Mouse (Mus musculus) liver, postnatal 0 days (tissue): Measurements from ENCODE around the gene Tsx. TPM values are rescaled to one million over a fixed set of nuclear protein-coding genes. Genes with fewer than 3 reads are reported as not detected.
"Not testable (repeated sequence)": the region's sequence is repeated elsewhere in the genome, so short reads cannot be mapped to it uniquely, and the experiment has no call there.

Experiments used
- ATAC-seq: fragments of 200-750 bp; cut with Nextera tagmentation; 2 replicates; pipeline ENCODE4 v1.8.0; 2017; ENCODE audit warnings: mild to moderate bottlenecking, moderate library complexity
- DNase-seq: peaks from one replicate; pipeline ENCODE4 v3.0.0-alpha.2; 2016
- H3K27ac ChIP-seq: fragments of 300-500 bp; sonication (generic); 2 replicates; pipeline ENCODE4 v1.5.1; 2014; ENCODE audit warnings: antibody characterized with exemption, moderate library complexity, mild to moderate bottlenecking, low read depth
- H3K27me3 ChIP-seq: fragments of 300-500 bp; sonication (generic); 2 replicates; pipeline ENCODE4 v1.6.1; 2014; ENCODE audit warnings: low read length, control low read depth, mixed read lengths; ENCODE audit not compliant: insufficient read depth
- H3K36me3 ChIP-seq: fragments of 300-500 bp; sonication (generic); replicated peaks from 2 replicates; pipeline ENCODE4 v1.6.1; 2014; ENCODE audit warnings: mild to moderate bottlenecking, control low read depth, low read length, moderate library complexity, mixed read lengths; ENCODE audit not compliant: insufficient read depth
- H3K4me1 ChIP-seq: fragments of 300-500 bp; sonication (generic); 2 replicates; pipeline ENCODE4 v1.6.1; 2014; ENCODE audit warnings: antibody characterized with exemption, mild to moderate bottlenecking, control low read depth; ENCODE audit not compliant: insufficient read depth
- H3K4me2 ChIP-seq: fragments of 300-500 bp; sonication (generic); 2 replicates; pipeline ENCODE4 v1.6.1; 2014; ENCODE audit warnings: low read depth, mild to moderate bottlenecking, low read length, moderate library complexity, mixed read lengths
- H3K4me3 ChIP-seq: fragments of 300-500 bp; sonication (generic); 2 replicates; pipeline ENCODE4 v1.5.1; 2014; ENCODE audit warnings: low read depth, low read length
- H3K9ac ChIP-seq: fragments of 300-500 bp; sonication (generic); replicated peaks from 2 replicates; pipeline ENCODE4 v1.6.1; 2014; ENCODE audit warnings: mild to moderate bottlenecking, moderate library complexity
- H3K9me3 ChIP-seq: fragments of 300-500 bp; sonication (generic); 2 replicates; pipeline ENCODE4 v1.6.1; 2016; ENCODE audit warnings: mild to moderate bottlenecking, control low read depth, low read length, mixed read lengths
- CTCF ChIP-seq: sonication (generic); IDR thresholded peaks from 2 replicates; pipeline ENCODE4 v1.5.1; 2016; ENCODE audit warnings: antibody characterized with exemption, low read depth
- EP300 ChIP-seq: IDR thresholded peaks from 2 replicates; pipeline ENCODE4 v1.6.1; 2016; ENCODE audit warnings: antibody characterized with exemption, low read depth, mild to moderate bottlenecking
- WGBS: fragments of 180-500 bp; shearing (Covaris S2); extraction: QIAGEN DNeasy Blood & Tissue Kit; methylation state at CpG from one replicate; pipeline ENCODE4 v1.1.7; 2014; ENCODE audit not compliant: insufficient replicate concordance; 5-methylcytosine and 5-hydroxymethylcytosine counted together
- polyA plus RNA-seq: library from polyadenylated mRNA; unstranded; fragments of >200 nt; fragmentation: Nextera tagmentation; extraction: Ambion mirVana; gene quantifications from 2 replicates; pipeline ENCODE4 v1.2.1, GENCODE M21; 2015

Tsx gene
- polyA plus RNA-seq, 1 experiment from 2014 or later: not detected

GRCm38 (mm10) chrX:103440803-103441202 is 26.5 kb downstream of the Tsx start:
- no peak overlapping the region for H3K4me2 ChIP-seq
- H3K27me3 ChIP-seq: peaks cover 12% of the 10 kb centered on the region; the same call in 1 of the 2 replicates
- no peaks in the 10 kb centered on the region for H3K4me1 ChIP-seq
- no peaks in the 10 kb centered on the region for H3K9me3 ChIP-seq
- DNase-seq (no peak), ATAC-seq (no peak)
- H3K27ac ChIP-seq: no peak overlapping the region
- H3K36me3 ChIP-seq: no peaks in the 10 kb centered on the region
- WGBS: 7% methylated on average over 1 of the region's 1 CpGs
- H3K4me3 ChIP-seq: no peak overlapping the region
- no peak for TF ChIP-seq EP300
- peak; percentile 74 for TF ChIP-seq CTCF
- no peak overlapping the region for H3K9ac ChIP-seq

DNA sequence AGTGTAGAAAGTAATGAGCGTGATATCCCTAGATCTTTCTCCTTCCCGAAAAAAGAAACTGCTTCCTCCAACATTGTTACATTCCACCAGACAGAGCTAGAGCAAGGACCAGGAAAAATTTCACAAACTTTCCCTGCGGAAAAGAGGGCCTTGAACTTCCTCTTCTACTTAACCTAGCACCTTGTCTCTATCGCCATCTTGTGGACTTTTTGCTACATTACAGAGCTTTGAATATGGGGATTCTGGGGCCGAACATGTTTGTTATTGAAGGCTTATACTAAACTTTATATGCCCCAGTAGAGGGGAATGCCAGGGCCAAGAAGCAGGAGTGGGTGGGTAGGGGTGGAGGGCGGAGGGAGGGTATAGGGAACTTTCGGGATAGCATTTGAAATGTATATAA is 29.5 kb downstream of the Tsx start:
- TF ChIP-seq CTCF: peak; percentile 73
- TF ChIP-seq EP300: no peak
- WGBS: 29% methylated on average over 7 of the region's 7 CpGs
- Histone ChIP-seq H3K9ac (no peak overlapping the region), H3K27ac (no peak overlapping the region), H3K4me1 (peaks cover 3% of the 10 kb centered on the region; the same call in 1 of the 2 replicates), H3K27me3 (peaks cover 20% of the 10 kb centered on the region), H3K4me2 (no peak overlapping the region), H3K36me3 (no peaks in the 10 kb centered on the region), H3K9me3 (no peaks in the 10 kb centered on the region), H3K4me3 (no peak overlapping the region)
- DNase-seq: no peak
- no peak for ATAC-seq

GRCm38 (mm10) chrX:103447539-103448169 is 33.4 kb downstream of the Tsx start:
- H3K36me3 ChIP-seq: no peaks in the 10 kb centered on the region
- peaks cover 22% of the 10 kb centered on the region for H3K27me3 ChIP-seq
- peaks cover 3% of the 10 kb centered on the region; the same call in 1 of the 2 replicates for H3K4me1 ChIP-seq
- H3K27ac ChIP-seq: no peak overlapping the region
- peak overlapping the region; percentile 29 for H3K4me3 ChIP-seq
- peak overlapping the region; percentile 64 for H3K4me2 ChIP-seq
- DNase-seq (peak; percentile 13), ATAC-seq (peak; percentile 27; the same call in 1 of the 2 replicates)
- no peaks in the 10 kb centered on the region for H3K9me3 ChIP-seq
- TF ChIP-seq EP300: no peak
- TF ChIP-seq CTCF: no peak
- 13% methylated on average over 34 of the region's 34 CpGs for WGBS
- no peak overlapping the region for H3K9ac ChIP-seq

- not testable (repeated sequence) for H3K9ac ChIP-seq, DNase-seq
- H3K27me3 ChIP-seq: peaks cover 22% of the 10 kb centered on the region
Measured at GRCm38 (mm10) chrX:103448429-103448828, 34.2 kb downstream of the Tsx start.

GRCm38 (mm10) chrX:103448943-103449722 is 34.9 kb downstream of the Tsx start:
- DNase-seq, H3K9me3 ChIP-seq, H3K27ac ChIP-seq, H3K9ac ChIP-seq, H3K4me1 ChIP-seq, H3K4me2 ChIP-seq, H3K36me3 ChIP-seq, H3K4me3 ChIP-seq, ATAC-seq: not testable (repeated sequence)
- WGBS: 67% methylated on average over 18 of the region's 27 CpGs
- H3K27me3 ChIP-seq: peaks cover 22% of the 10 kb centered on the region

More at GRCm38 (mm10) chrX:103448429-103448828, 34.2 kb downstream of the Tsx start:
- H3K27ac ChIP-seq, H3K4me1 ChIP-seq, H3K36me3 ChIP-seq, ATAC-seq, H3K4me3 ChIP-seq, H3K9me3 ChIP-seq: not testable (repeated sequence)
- H3K4me2 ChIP-seq: peak overlapping the region; percentile 64; the same call in 1 of the 2 replicates
- WGBS: 51% methylated on average over 11 of the region's 13 CpGs

DNA sequence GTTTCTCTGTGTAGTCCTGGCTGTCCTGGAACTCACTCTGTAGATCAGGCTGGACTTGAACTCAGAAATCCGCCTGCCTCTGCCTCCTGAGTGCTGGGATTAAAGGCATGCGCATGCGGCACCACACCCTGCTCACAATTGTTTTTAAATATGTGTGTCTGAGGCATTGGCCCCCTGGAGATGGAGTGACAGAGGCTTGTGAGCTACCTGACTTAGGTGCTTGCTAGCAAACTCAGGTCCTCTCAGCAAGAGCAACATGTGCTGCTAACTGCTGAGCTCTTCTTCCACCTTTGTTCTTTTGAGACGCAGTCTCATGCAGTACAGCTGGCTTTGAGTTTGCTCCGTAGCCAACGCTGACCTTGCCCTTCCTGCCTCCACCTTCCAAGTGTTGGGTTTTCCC is 38.5 kb downstream of the Tsx start:
- H3K9me3 ChIP-seq: no peaks in the 10 kb centered on the region
- TF ChIP-seq CTCF (no peak), EP300 (no peak)
- no peak for ATAC-seq
- no peak for DNase-seq
- H3K9ac ChIP-seq: no peak overlapping the region
- H3K4me2 ChIP-seq: no peak overlapping the region
- WGBS: 71% methylated on average over 6 of the region's 6 CpGs
- no peak overlapping the region for H3K27ac ChIP-seq
- H3K4me3 ChIP-seq: no peak overlapping the region
- H3K36me3 ChIP-seq: no peaks in the 10 kb centered on the region
- H3K4me1 ChIP-seq: no peaks in the 10 kb centered on the region; the same call in 1 of the 2 replicates
- peaks cover 10% of the 10 kb centered on the region for H3K27me3 ChIP-seq
